Mouse (Mus musculus): Measurements from ENCODE around the gene Slc38a7.

GRCm38 (mm10) chr8:95901864-95902263, 48.5 kb upstream of the Slc38a7 start:
- TF ChIP-seq CTCF (IDR thresholded peaks at IDR 0.05; ENCODE audit: borderline replicate concordance, insufficient read depth, low read depth, low read length) (no peak), POLR2A (IDR thresholded peaks at IDR 0.05; ENCODE audit: borderline replicate concordance, insufficient read depth, low read length) (no peak)

All from cerebellum, adult 2 months (tissue).